ENCODE assay signal across 25 mouse cellular contexts in genomic region chr13:49846141-49846540, GRCm38 (mm10). TPM values are rescaled to one million over a fixed set of nuclear protein-coding genes. Genes with fewer than 3 reads are reported as not detected.
"Had no signal": no experiment of that assay in that cellular context is flagged by ENCODE, and none has a peak within 500 bp of the region (broad histone marks: within the 10 kb centered on the region; RNA-seq: fewer than 3 reads in every experiment).

No protein-coding gene starts in this region.

- H3K36me3 ChIP-seq: liver, embryonic 13.5 days; liver, embryonic 15.5 days; midbrain, embryonic 10.5 days; midbrain, embryonic 12.5 days; neural tube, embryonic 13.5 days; neural tube, embryonic 15.5 days; stomach, embryonic 15.5 days had no signal

- H3K27me3 ChIP-seq: liver, embryonic 13.5 days; liver, embryonic 15.5 days; midbrain, embryonic 12.5 days; neural tube, embryonic 13.5 days; neural tube, embryonic 15.5 days; stomach, embryonic 15.5 days had no signal

- H3K9me3 ChIP-seq: liver, embryonic 13.5 days; liver, embryonic 15.5 days; neural tube, embryonic 15.5 days; stomach, embryonic 15.5 days had no signal

- H3K27ac ChIP-seq: liver, embryonic 13.5 days; liver, embryonic 15.5 days; midbrain, embryonic 10.5 days; midbrain, embryonic 12.5 days; neural tube, embryonic 13.5 days; neural tube, embryonic 15.5 days; stomach, embryonic 15.5 days; stomach, postnatal 0 days had no signal

- H3K4me3 ChIP-seq: liver, embryonic 13.5 days; liver, embryonic 15.5 days; midbrain, embryonic 10.5 days; midbrain, embryonic 12.5 days; myocyte; neural tube, embryonic 13.5 days; neural tube, embryonic 15.5 days; stomach, embryonic 15.5 days had no signal

- H3K9ac ChIP-seq: liver, embryonic 13.5 days; liver, embryonic 15.5 days; lung, embryonic 14.5 days; midbrain, embryonic 12.5 days; neural tube, embryonic 13.5 days; neural tube, embryonic 15.5 days; stomach, embryonic 15.5 days had no signal

- H3K4me1 ChIP-seq: liver, embryonic 13.5 days; liver, embryonic 15.5 days; midbrain, embryonic 10.5 days; midbrain, embryonic 12.5 days; neural tube, embryonic 13.5 days; neural tube, embryonic 15.5 days; stomach, embryonic 15.5 days had no signal

- DNase-seq: liver, embryonic 13.5 days; lung, adult 18-20 months; lung, embryonic 14.5 days; lung, postnatal 10 days; lung, postnatal 4 days; midbrain, embryonic 14.5 days; right cerebral cortex, postnatal 14 days; thymus, adult 2 months; thymus, postnatal 25 days; thymus, postnatal 4 days had no signal

RNA-seq across cellular contexts. Expression of gene Gm30302, which starts 47.3 kb away (rescaled TPM):
- total RNA-seq: megakaryocyte, adult 5-6 weeks; megakaryocyte-erythroid progenitor cell, adult 5-6 weeks had no signal
- polyA plus RNA-seq: liver, embryonic 13.5 days; liver, embryonic 15.5 days; lung, embryonic 14.5 days; lung, embryonic 16.5 days; midbrain, embryonic 10.5 days; midbrain, embryonic 12.5 days; midbrain, embryonic 14.5 days; midbrain, embryonic 16.5 days; myocyte; neural tube, embryonic 11.5 days; neural tube, embryonic 13.5 days; neural tube, embryonic 15.5 days; spleen, adult 2 months; stomach, embryonic 15.5 days; stomach, postnatal 0 days; thymus, adult 2 months; urinary bladder, adult 2 months had no signal
